Mouse (Mus musculus) embryo, embryonic 10 days (tissue): ENCODE measurements around the gene Mep1a.
"Not testable (repeated sequence)": the region's sequence is repeated elsewhere in the genome, so short reads cannot be mapped to it uniquely, and the experiment has no call there.

Experiments
- DNase-seq: peaks from one replicate; pipeline ENCODE4 v3.0.0-alpha.2; 2015; ENCODE audit warnings: low spot score

Gene Mep1a

GRCm38 (mm10) chr17:43502592-43502991, at the start of gene Mep1a:
Gene Mep1a (minus strand): TSS chr17:43502812.
- DNase-seq = no peak

- peak; percentile 57 for DNase-seq
Observed at GRCm38 (mm10) chr17:43551122-43551630, 48.6 kb upstream of the Mep1a start.

- DNase-seq = no peak
Observed at GRCm38 (mm10) chr17:43544040-43544439, 41.4 kb upstream of the Mep1a start.

- DNase-seq = no peak
Observed at GRCm38 (mm10) chr17:43543539-43543938, 40.9 kb upstream of the Mep1a start, which contains the start of gene Ankrd66. Gene Ankrd66 (minus strand): TSS chr17:43543639.

GRCm38 (mm10) chr17:43538767-43539166, 36.2 kb upstream of the Mep1a start:
- DNase-seq = no peak

- not testable (repeated sequence) for DNase-seq
Observed at GRCm38 (mm10) chr17:43536841-43537240, 34.2 kb upstream of the Mep1a start.

- peak; percentile 91 for DNase-seq
Observed at GRCm38 (mm10) chr17:43534362-43535222, 32.0 kb upstream of the Mep1a start.

- DNase-seq = no peak
Observed at GRCm38 (mm10) chr17:43531192-43531591, 28.6 kb upstream of the Mep1a start.

GRCm38 (mm10) chr17:43530507-43530906, 27.9 kb upstream of the Mep1a start:
- DNase-seq = no peak

- DNase-seq = no peak
Observed at GRCm38 (mm10) chr17:43520166-43520565, 17.6 kb upstream of the Mep1a start.

- DNase-seq = peak; percentile 89
Observed at GRCm38 (mm10) chr17:43518644-43519409, 16.2 kb upstream of the Mep1a start.

- no peak for DNase-seq
Observed at GRCm38 (mm10) chr17:43510782-43511181, 8.2 kb upstream of the Mep1a start.

- no peak for DNase-seq
Observed at GRCm38 (mm10) chr17:43504594-43504934, 2.0 kb upstream of the Mep1a start.

GRCm38 (mm10) chr17:43503861-43504593, 1.4 kb upstream of the Mep1a start:
- DNase-seq = no peak

- DNase-seq = no peak
Observed at GRCm38 (mm10) chr17:43501631-43502030, 981 bp downstream of the Mep1a start.

- DNase-seq = no peak
Observed at GRCm38 (mm10) chr17:43501223-43501622, 1.4 kb downstream of the Mep1a start.

GRCm38 (mm10) chr17:43500513-43500912, 2.1 kb downstream of the Mep1a start:
- DNase-seq = no peak

GRCm38 (mm10) chr17:43497521-43497920, 5.1 kb downstream of the Mep1a start:
- DNase-seq = no peak

GRCm38 (mm10) chr17:43495502-43495901, 7.1 kb downstream of the Mep1a start:
- no peak for DNase-seq

- DNase-seq = not testable (repeated sequence)
Observed at GRCm38 (mm10) chr17:43490371-43490770, 12.2 kb downstream of the Mep1a start.

GRCm38 (mm10) chr17:43488439-43489151, 14.0 kb downstream of the Mep1a start:
- no peak for DNase-seq
